Mouse (Mus musculus): ENCODE results near the gene Dhrs1. TPM values are rescaled to one million over a fixed set of nuclear protein-coding genes. Genes with fewer than 3 reads are reported as not detected.

Gene Dhrs1
- polyA plus RNA-seq, 1 experiment from 2014 or later = 466 TPM

- Histone ChIP-seq H3K27ac (ENCODE audit: low read depth, low read length) (no peak overlapping the region), H3K4me3 (ENCODE audit: low read depth, low read length) (peak overlapping the region; percentile 27), H3K27me3 (replicated peaks; ENCODE audit: control insufficient read depth, insufficient read depth, low read length) (peaks cover 5% of the 10 kb centered on the region; the same call in 1 of the 2 replicates), H3K36me3 (ENCODE audit: control insufficient read depth, insufficient read depth) (no peaks in the 10 kb centered on the region), H3K9ac (ENCODE audit: low read depth, low read length) (no peak overlapping the region; the same call in 1 of the 2 replicates), H3K4me2 (replicated peaks; ENCODE audit: low read depth) (peak overlapping the region; percentile 65), H3K4me1 (replicated peaks; ENCODE audit: control insufficient read depth, insufficient read depth, low read length) (0 out of 2 replicates have a peak, but pooled peaks cover 3% of the 10 kb centered on the region), H3K9me3 (ENCODE audit: control insufficient read depth) (no peaks in the 10 kb centered on the region)
- peak; percentile 56 for ATAC-seq
- WGBS = 12% methylated on average over 52 of the region's 52 CpGs
- TF ChIP-seq CTCF (IDR thresholded peaks at IDR 0.05; ENCODE audit: low read depth) = peak; percentile 81
These were observed 22.3 kb upstream of the Dhrs1 start for GRCm38 (mm10) chr14:55767519-55768414.

- H3K9ac ChIP-seq (ENCODE audit: low read depth, low read length) = no peak within 1 kb of the TSS
- H3K27me3 ChIP-seq (replicated peaks; ENCODE audit: control insufficient read depth, insufficient read depth, low read length) = peaks cover 9% of the 10 kb centered on the region; the same call in 1 of the 2 replicates
- 72% methylated on average over 4 of the region's 4 CpGs for WGBS
- H3K9me3 ChIP-seq (ENCODE audit: control insufficient read depth) = no peaks in the 10 kb centered on the region
- H3K4me3 ChIP-seq (ENCODE audit: low read depth, low read length) = no peak within 1 kb of the TSS
- H3K4me1 ChIP-seq (replicated peaks; ENCODE audit: control insufficient read depth, insufficient read depth, low read length) = peaks cover 6% of the 10 kb centered on the region; the same call in 1 of the 2 replicates
- no peaks in the 10 kb centered on the region for H3K36me3 ChIP-seq (ENCODE audit: control insufficient read depth, insufficient read depth)
- H3K27ac ChIP-seq (ENCODE audit: low read depth, low read length) = no peak within 1 kb of the TSS
- TF ChIP-seq CTCF (IDR thresholded peaks at IDR 0.05; ENCODE audit: low read depth) = no peak
- no peak within 1 kb of the TSS for H3K4me2 ChIP-seq (replicated peaks; ENCODE audit: low read depth)
- ATAC-seq = no peak
These were observed 20.2 kb upstream of the Dhrs1 start, which contains the start of gene Ltb4r1 for GRCm38 (mm10) chr14:55765696-55766095. Ltb4r1 (plus strand) TSS chr14:55765962.

GRCm38 (mm10) chr14:55763166-55763565, 17.7 kb upstream of the Dhrs1 start:
- Histone ChIP-seq H3K9me3 (ENCODE audit: control insufficient read depth) (no peaks in the 10 kb centered on the region), H3K36me3 (ENCODE audit: control insufficient read depth, insufficient read depth) (no peaks in the 10 kb centered on the region), H3K4me3 (ENCODE audit: low read depth, low read length) (no peak overlapping the region), H3K9ac (ENCODE audit: low read depth, low read length) (no peak overlapping the region), H3K4me1 (replicated peaks; ENCODE audit: control insufficient read depth, insufficient read depth, low read length) (peaks cover 5% of the 10 kb centered on the region; the same call in 1 of the 2 replicates), H3K27ac (ENCODE audit: low read depth, low read length) (no peak overlapping the region), H3K27me3 (replicated peaks; ENCODE audit: control insufficient read depth, insufficient read depth, low read length) (peaks cover 9% of the 10 kb centered on the region; the same call in 1 of the 2 replicates), H3K4me2 (replicated peaks; ENCODE audit: low read depth) (no peak overlapping the region)
- TF ChIP-seq CTCF (IDR thresholded peaks at IDR 0.05; ENCODE audit: low read depth) = no peak
- WGBS = 59% methylated on average over 7 of the region's 7 CpGs
- no peak for ATAC-seq

GRCm38 (mm10) chr14:55762001-55762821, 16.7 kb upstream of the Dhrs1 start:
- H3K4me3 ChIP-seq (ENCODE audit: low read depth, low read length) = peak overlapping the region; percentile 46
- H3K9ac ChIP-seq (ENCODE audit: low read depth, low read length) = peak overlapping the region; percentile 50
- no peak for ATAC-seq
- H3K27me3 ChIP-seq (replicated peaks; ENCODE audit: control insufficient read depth, insufficient read depth, low read length) = peaks cover 9% of the 10 kb centered on the region; the same call in 1 of the 2 replicates
- peak; percentile 52 for TF ChIP-seq CTCF (IDR thresholded peaks at IDR 0.05; ENCODE audit: low read depth)
- 1% methylated on average over 69 of the region's 77 CpGs for WGBS
- H3K4me1 ChIP-seq (replicated peaks; ENCODE audit: control insufficient read depth, insufficient read depth, low read length) = peaks cover 3% of the 10 kb centered on the region; the same call in 1 of the 2 replicates
- no peaks in the 10 kb centered on the region for H3K36me3 ChIP-seq (ENCODE audit: control insufficient read depth, insufficient read depth)
- H3K9me3 ChIP-seq (ENCODE audit: control insufficient read depth) = no peaks in the 10 kb centered on the region
- H3K27ac ChIP-seq (ENCODE audit: low read depth, low read length) = no peak overlapping the region
- peak overlapping the region; percentile 89 for H3K4me2 ChIP-seq (replicated peaks; ENCODE audit: low read depth)

- H3K9ac ChIP-seq (ENCODE audit: low read depth, low read length) = peak within 1 kb of the TSS; percentile 50
- peaks cover 3% of the 10 kb centered on the region; the same call in 1 of the 2 replicates for H3K4me1 ChIP-seq (replicated peaks; ENCODE audit: control insufficient read depth, insufficient read depth, low read length)
- no peaks in the 10 kb centered on the region for H3K9me3 ChIP-seq (ENCODE audit: control insufficient read depth)
- H3K36me3 ChIP-seq (ENCODE audit: control insufficient read depth, insufficient read depth) = peaks cover 5% of the 10 kb centered on the region; the same call in 1 of the 2 replicates
- H3K4me2 ChIP-seq (replicated peaks; ENCODE audit: low read depth) = peak within 1 kb of the TSS; percentile 89
- WGBS = 86% methylated on average over 6 of the region's 6 CpGs
- no peak for TF ChIP-seq CTCF (IDR thresholded peaks at IDR 0.05; ENCODE audit: low read depth)
- ATAC-seq = no peak
- peak within 1 kb of the TSS; percentile 46 for H3K4me3 ChIP-seq (ENCODE audit: low read depth, low read length)
- H3K27ac ChIP-seq (ENCODE audit: low read depth, low read length) = no peak within 1 kb of the TSS
- H3K27me3 ChIP-seq (replicated peaks; ENCODE audit: control insufficient read depth, insufficient read depth, low read length) = peaks cover 9% of the 10 kb centered on the region; the same call in 1 of the 2 replicates
These were observed 15.7 kb upstream of the Dhrs1 start, which contains the start of gene Ltb4r2 for GRCm38 (mm10) chr14:55761163-55761562. Ltb4r2 (plus strand) TSS chr14:55761428.
